ENCODE assay signal across 16 mouse cellular contexts in the genomic region with DNA sequence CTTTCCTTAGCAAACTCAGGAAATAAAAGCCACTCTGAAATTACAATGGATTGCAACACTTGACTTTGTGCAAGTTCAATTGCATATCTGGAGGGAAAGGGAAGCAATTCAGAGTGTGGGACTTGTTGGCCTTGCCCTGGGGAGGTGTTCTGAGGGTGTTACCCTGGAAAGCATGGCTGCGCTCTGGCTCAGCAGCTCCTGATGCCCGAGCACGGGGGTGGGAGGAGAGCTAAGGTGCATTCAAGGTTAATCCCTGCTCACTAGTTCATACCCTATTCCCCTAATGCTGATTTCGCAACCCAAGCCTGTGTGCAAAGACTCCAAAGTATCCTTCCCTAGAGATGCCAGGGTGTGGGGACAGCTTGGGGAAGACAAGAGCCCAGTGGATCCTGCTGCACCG. TPM values are rescaled to one million over a fixed set of nuclear protein-coding genes. Genes with fewer than 3 reads are reported as not detected.
DNase-seq lines count a peak whose midpoint lies in the region; ATAC-seq and TF ChIP-seq lines count a peak whose summit lies in the region.
"Had no signal": no experiment of that assay in that cellular context is flagged by ENCODE, and none has a peak within 500 bp of the region (broad histone marks: within the 10 kb centered on the region; RNA-seq: fewer than 3 reads in every experiment).

No protein-coding gene starts in this region.

- H3K9ac ChIP-seq in kidney, embryonic 15.5 days: no peak overlapping the region
- H3K9ac ChIP-seq: heart, embryonic 15.5 days; hindbrain, embryonic 12.5 days; limb, embryonic 15.5 days; midbrain, embryonic 15.5 days; neural tube, embryonic 15.5 days had no signal

- no peak overlapping the region for H3K4me2 ChIP-seq in kidney, embryonic 15.5 days
- H3K4me2 ChIP-seq: heart, embryonic 15.5 days; hindbrain, embryonic 12.5 days; limb, embryonic 15.5 days; midbrain, embryonic 15.5 days; neural tube, embryonic 15.5 days had no signal

- no peak overlapping the region for H3ac ChIP-seq in C2C12 (ENCODE audit: control insufficient read depth, insufficient read length, low read depth)

- H3K9me3 ChIP-seq in kidney, embryonic 15.5 days (replicated peaks): no peaks in the 10 kb centered on the region
- H3K9me3 ChIP-seq: heart, embryonic 15.5 days; hindbrain, embryonic 12.5 days; limb, embryonic 15.5 days; midbrain, embryonic 15.5 days; neural tube, embryonic 15.5 days had no signal

- H3K4me1 ChIP-seq in kidney, embryonic 15.5 days: peaks cover 25% of the 10 kb centered on the region

- WGBS in kidney, embryonic 15.5 days: 65% methylated on average over 5 of the region's 5 CpGs

- TF ChIP-seq CTCF in C2C12 (IDR thresholded peaks at IDR 0.05; ENCODE audit: control insufficient read depth, insufficient read depth, insufficient read length): no peak

- H3K79me2 ChIP-seq in C2C12 (ENCODE audit: control insufficient read depth, insufficient read depth): no peaks in the 10 kb centered on the region

- no peak overlapping the region for H3K4me3 ChIP-seq in kidney, embryonic 15.5 days (replicated peaks)
- no peak overlapping the region for H3K4me3 ChIP-seq in C2C12 (ENCODE audit: insufficient read depth, poor library complexity, severe bottlenecking)
- H3K4me3 ChIP-seq: heart, embryonic 15.5 days; hindbrain, embryonic 12.5 days; limb, embryonic 15.5 days; midbrain, embryonic 15.5 days; neural tube, embryonic 15.5 days had no signal

- no peak overlapping the region for H3K27ac ChIP-seq in kidney, embryonic 15.5 days
- H3K27ac ChIP-seq: heart, embryonic 15.5 days; hindbrain, embryonic 12.5 days; limb, embryonic 15.5 days; midbrain, embryonic 15.5 days; neural tube, embryonic 15.5 days had no signal

- DNase-seq in adrenal gland, postnatal 10 days: peak; percentile 51
- DNase-seq in adrenal gland, postnatal 4 days (ENCODE audit: low spot score in 2 of 2): no peak
- peak; percentile 29 to 78 for DNase-seq in kidney, postnatal 25 days
- DNase-seq in thymus, postnatal 10 days (ENCODE audit: low spot score in 2 of 2): no peak
- DNase-seq: cerebellum, adult 9-10 months; gastrocnemius, postnatal 14 days; thymus, postnatal 36 days had no signal

- no peaks in the 10 kb centered on the region for H3K79me3 ChIP-seq in C2C12 (ENCODE audit: low read depth)

- no peak for ATAC-seq in kidney, embryonic 15.5 days (replicated peaks; ENCODE audit: low FRiP score)
- peak; percentile 23 for ATAC-seq in granulocyte monocyte progenitor cell, adult 5-6 weeks (replicated peaks; ENCODE audit: poor library complexity, severe bottlenecking)
- ATAC-seq: forebrain, embryonic 14.5 days; midbrain, embryonic 15.5 days had no signal

- peaks cover 5% of the 10 kb centered on the region; the same call in 1 of the 2 replicates for H3K36me3 ChIP-seq in kidney, embryonic 15.5 days
- H3K36me3 ChIP-seq in C2C12 (ENCODE audit: control insufficient read depth, insufficient read depth): peaks cover 50% of the 10 kb centered on the region
- H3K36me3 ChIP-seq: midbrain, embryonic 15.5 days had no signal

- H3K27me3 ChIP-seq in kidney, embryonic 15.5 days: no peaks in the 10 kb centered on the region
- no peaks in the 10 kb centered on the region for H3K27me3 ChIP-seq in C2C12 (ENCODE audit: control insufficient read depth, insufficient read depth, insufficient read length)
- H3K27me3 ChIP-seq: heart, embryonic 15.5 days; hindbrain, embryonic 12.5 days; limb, embryonic 15.5 days; midbrain, embryonic 15.5 days; neural tube, embryonic 15.5 days had no signal

TF ChIP-seq in C2C12, 6 proteins besides CTCF, POLR2A, EP300 and RAD21:
- peak; percentile 44 for TF ChIP-seq CEBPB (IDR thresholded peaks at IDR 0.05; ENCODE audit: low read depth)
- TF ChIP-seq MYOD1 (IDR thresholded peaks at IDR 0.05; ENCODE audit: control insufficient read depth, insufficient read length, low read depth): no peak
- no peak for TF ChIP-seq MAX (IDR thresholded peaks at IDR 0.05)
- TF ChIP-seq FOSL1 (IDR thresholded peaks at IDR 0.05; ENCODE audit: insufficient read depth, low read length, poor library complexity, severe bottlenecking): no peak
- no peak for TF ChIP-seq USF1 (IDR thresholded peaks at IDR 0.05; ENCODE audit: low read depth)
- TF ChIP-seq MYOG (IDR thresholded peaks at IDR 0.05; ENCODE audit: control insufficient read depth, extremely low read depth, insufficient read length): no peak
TF ChIP-seq in C2C12: peak in this region for 1.

RNA-seq across cellular contexts. Expression of gene Batf, which starts 42.7 kb away (rescaled TPM):
- total RNA-seq in adrenal gland, postnatal 10 days (2021): 1 to 10 TPM; 1.2 to 1.6 TPM
- 1 to 10 TPM in 1 of 2 experiments, under 1 TPM in 1; 0.87 to 1.2 TPM for total RNA-seq in adrenal gland, postnatal 4 days (2021)
- 3.5 and 4.0 TPM in 2 replicates for polyA plus RNA-seq in kidney, embryonic 15.5 days (2015; fragmentation: Nextera tagmentation; extraction: Ambion mirVana)
- 0.06 TPM for polyA plus RNA-seq in C2C12 (2012; fragmentation: generic; extraction: Trizol)
- total RNA-seq in granulocyte monocyte progenitor cell, adult 5-6 weeks (2014; fragmentation: Nextera tagmentation): 18.5 and 22.2 TPM in 2 replicates
- total RNA-seq in granulocyte monocyte progenitor cell, adult 5-6 weeks (2017): 30.5 and 31.1 TPM in 2 replicates

RNA-seq across cellular contexts. Expression of gene Jdp2, which starts 44.9 kb away (rescaled TPM):
- 10 to 100 TPM; 13.1 to 23.6 TPM for total RNA-seq in adrenal gland, postnatal 10 days (2021)
- total RNA-seq in adrenal gland, postnatal 4 days (2021): 10 to 100 TPM; 22.6 to 23.0 TPM
- polyA plus RNA-seq in kidney, embryonic 15.5 days (2015; fragmentation: Nextera tagmentation; extraction: Ambion mirVana): 0.41 and 0.61 TPM in 2 replicates
- polyA plus RNA-seq in C2C12 (2012; fragmentation: generic; extraction: Trizol): 86.8 TPM
- 22.5 and 27.5 TPM in 2 replicates for total RNA-seq in granulocyte monocyte progenitor cell, adult 5-6 weeks (2014; fragmentation: Nextera tagmentation)
- 30.5 and 39.8 TPM in 2 replicates for total RNA-seq in granulocyte monocyte progenitor cell, adult 5-6 weeks (2017)

Comparison
In these comparisons a context has a peak if more than half of its experiments do, and no peak if none do; other contexts are left out.
1. DNase-seq: peak in adrenal gland, postnatal 10 days (single experiment) and kidney, postnatal 25 days (2 of 2); none in adrenal gland, postnatal 4 days (0 of 2) and thymus, postnatal 10 days (0 of 2).
2. RNA of gene Batf, which starts 42.7 kb away (total RNA-seq): 18.5 to 31.1 TPM in granulocyte monocyte progenitor cell, adult 5-6 weeks; 1.2 to 1.6 TPM in adrenal gland, postnatal 10 days and 0.87 to 1.2 TPM in adrenal gland, postnatal 4 days; every median in the first group is over 4 times any median in the second.